Mouse (Mus musculus) forebrain, embryonic 10.5 days (tissue): Measurements from ENCODE around the gene Esm1. TPM values are rescaled to one million over a fixed set of nuclear protein-coding genes. Genes with fewer than 3 reads are reported as not detected.

ENCODE experiments used
- DNase-seq: peaks from one replicate; pipeline ENCODE4 v3.0.0-alpha.2; 2017; ENCODE audit warnings: low spot score; ENCODE audit errors: extremely low spot score
- H3K27ac ChIP-seq: fragments of 300-500 bp; sonication (generic); 2 replicates; pipeline ENCODE4 v1.5.1; 2016; ENCODE audit warnings: mild to moderate bottlenecking
- H3K27me3 ChIP-seq: fragments of 300-500 bp; sonication (generic); 2 replicates; pipeline ENCODE4 v1.6.1; 2016; ENCODE audit warnings: mild to moderate bottlenecking; ENCODE audit not compliant: poor library complexity, severe bottlenecking
- H3K36me3 ChIP-seq: fragments of 300-500 bp; sonication (generic); replicated peaks from 2 replicates; pipeline ENCODE4 v1.6.1; 2016; ENCODE audit warnings: mild to moderate bottlenecking, moderate library complexity
- H3K4me1 ChIP-seq: fragments of 300-500 bp; sonication (generic); 2 replicates; pipeline ENCODE4 v1.6.1; 2016
- H3K4me3 ChIP-seq: fragments of 300-500 bp; sonication (generic); 2 replicates; pipeline ENCODE4 v1.5.1; 2016; ENCODE audit warnings: mild to moderate bottlenecking, moderate library complexity
- H3K9me3 ChIP-seq: fragments of 300-500 bp; sonication (generic); 2 replicates; pipeline ENCODE4 v1.6.1; 2016; ENCODE audit warnings: mild to moderate bottlenecking, moderate library complexity
- WGBS: fragments of 180-500 bp; shearing (Covaris S2); methylation state at CpG from one replicate; pipeline ENCODE4 v1.1.7; 2016; 5-methylcytosine and 5-hydroxymethylcytosine counted together
- polyA plus RNA-seq: library from polyadenylated mRNA; unstranded; fragments of >200 nt; fragmentation: Nextera tagmentation; extraction: Ambion mirVana; gene quantifications from 2 replicates; pipeline ENCODE4 v1.2.1, GENCODE M21; 2016

The Esm1 gene
- polyA plus RNA-seq, 1 experiment from 2014 or later: 0.77 TPM

- WGBS: 73% methylated on average over 4 of the region's 4 CpGs
- H3K9me3 ChIP-seq: no peaks in the 10 kb centered on the region
- DNase-seq: no peak
- H3K4me1 ChIP-seq: peaks cover 10% of the 10 kb centered on the region
- H3K27me3 ChIP-seq: no peaks in the 10 kb centered on the region
- H3K27ac ChIP-seq: no peak overlapping the region
- no peaks in the 10 kb centered on the region for H3K36me3 ChIP-seq
- no peak overlapping the region for H3K4me3 ChIP-seq
These were observed 7.3 kb upstream of the Esm1 start for GRCm38 (mm10) chr13:113202184-113202583.

- Histone ChIP-seq H3K36me3 (no peaks in the 10 kb centered on the region), H3K9me3 (no peaks in the 10 kb centered on the region), H3K27ac (no peak overlapping the region), H3K4me1 (peaks cover 7% of the 10 kb centered on the region), H3K4me3 (no peak overlapping the region), H3K27me3 (no peaks in the 10 kb centered on the region)
- 78% methylated on average over 5 of the region's 5 CpGs for WGBS
- DNase-seq: no peak
These were observed 6.3 kb upstream of the Esm1 start for GRCm38 (mm10) chr13:113203146-113203545.

GRCm38 (mm10) chr13:113205346-113205745 lies 4.1 kb upstream of the Esm1 start:
- Histone ChIP-seq H3K36me3 (no peaks in the 10 kb centered on the region), H3K4me3 (no peak overlapping the region), H3K27ac (no peak overlapping the region), H3K9me3 (no peaks in the 10 kb centered on the region), H3K27me3 (peaks cover 11% of the 10 kb centered on the region), H3K4me1 (peaks cover 8% of the 10 kb centered on the region; the same call in 1 of the 2 replicates)
- WGBS: 94% methylated on average over 5 of the region's 5 CpGs
- DNase-seq: no peak

GRCm38 (mm10) chr13:113211345-113211744 lies 1.9 kb downstream of the Esm1 start:
- Histone ChIP-seq H3K4me3 (no peak overlapping the region), H3K27me3 (peaks cover 20% of the 10 kb centered on the region), H3K36me3 (no peaks in the 10 kb centered on the region), H3K9me3 (no peaks in the 10 kb centered on the region), H3K4me1 (peaks cover 8% of the 10 kb centered on the region; the same call in 1 of the 2 replicates), H3K27ac (no peak overlapping the region)
- 71% methylated on average over 15 of the region's 15 CpGs for WGBS
- DNase-seq: no peak

GRCm38 (mm10) chr13:113212401-113212800 lies 2.9 kb downstream of the Esm1 start:
- Histone ChIP-seq H3K9me3 (no peaks in the 10 kb centered on the region), H3K4me3 (no peak overlapping the region), H3K27ac (no peak overlapping the region), H3K4me1 (peaks cover 8% of the 10 kb centered on the region; the same call in 1 of the 2 replicates), H3K36me3 (no peaks in the 10 kb centered on the region), H3K27me3 (peaks cover 20% of the 10 kb centered on the region)
- DNase-seq: no peak
- 81% methylated on average over 3 of the region's 3 CpGs for WGBS

- no peak overlapping the region for H3K27ac ChIP-seq
- H3K36me3 ChIP-seq: no peaks in the 10 kb centered on the region
- DNase-seq: no peak
- H3K4me1 ChIP-seq: peaks cover 8% of the 10 kb centered on the region; the same call in 1 of the 2 replicates
- 96% methylated on average over 3 of the region's 3 CpGs for WGBS
- no peak overlapping the region for H3K4me3 ChIP-seq
- peaks cover 20% of the 10 kb centered on the region for H3K27me3 ChIP-seq
- no peaks in the 10 kb centered on the region for H3K9me3 ChIP-seq
These were observed 4.4 kb downstream of the Esm1 start for GRCm38 (mm10) chr13:113213865-113214264.

GRCm38 (mm10) chr13:113221851-113222250 lies 12.4 kb downstream of the Esm1 start:
- Histone ChIP-seq H3K9me3 (no peaks in the 10 kb centered on the region), H3K27ac (no peak overlapping the region), H3K4me3 (no peak overlapping the region), H3K27me3 (no peaks in the 10 kb centered on the region), H3K4me1 (peaks cover 8% of the 10 kb centered on the region), H3K36me3 (no peaks in the 10 kb centered on the region)
- peak; percentile 6 for DNase-seq
- 82% methylated on average over 6 of the region's 6 CpGs for WGBS

- Histone ChIP-seq H3K4me1 (peaks cover 8% of the 10 kb centered on the region), H3K27me3 (no peaks in the 10 kb centered on the region), H3K36me3 (no peaks in the 10 kb centered on the region), H3K9me3 (no peaks in the 10 kb centered on the region), H3K27ac (peak overlapping the region; percentile 35; the same call in 1 of the 2 replicates), H3K4me3 (no peak overlapping the region)
- DNase-seq: peak; percentile 13
- whole genome bisulfite sequencing: 9% methylated on average over 2 of the region's 2 CpGs
These were observed 14.6 kb downstream of the Esm1 start for GRCm38 (mm10) chr13:113224105-113224504.

- Histone ChIP-seq H3K27ac (no peak within 1 kb of the TSS), H3K36me3 (no peaks in the 10 kb centered on the region), H3K4me3 (no peak within 1 kb of the TSS), H3K27me3 (no peaks in the 10 kb centered on the region), H3K4me1 (peaks cover 8% of the 10 kb centered on the region), H3K9me3 (no peaks in the 10 kb centered on the region)
- 65% methylated on average over 7 of the region's 7 CpGs for WGBS
- DNase-seq: peak; percentile 14
These were observed 16.4 kb downstream of the Esm1 start, which contains the start of gene Gzmk for GRCm38 (mm10) chr13:113225811-113226210. TSS of gene Gzmk (minus strand) at chr13:113225908.

GRCm38 (mm10) chr13:113227076-113227475 lies 17.6 kb downstream of the Esm1 start:
- Histone ChIP-seq H3K27me3 (no peaks in the 10 kb centered on the region), H3K9me3 (no peaks in the 10 kb centered on the region), H3K36me3 (no peaks in the 10 kb centered on the region), H3K4me1 (peaks cover 8% of the 10 kb centered on the region), H3K27ac (no peak overlapping the region), H3K4me3 (no peak overlapping the region)
- DNase-seq: peak; percentile 7
- WGBS: 89% methylated on average over 4 of the region's 4 CpGs

- no peaks in the 10 kb centered on the region for H3K36me3 ChIP-seq
- DNase-seq: peak; percentile 11
These were observed 18.4 kb downstream of the Esm1 start for GRCm38 (mm10) chr13:113227666-113228463.

GRCm38 (mm10) chr13:113242129-113242528 lies 32.7 kb downstream of the Esm1 start:
- 55% methylated on average over 6 of the region's 6 CpGs for WGBS
- no peak for DNase-seq
- 0 out of 2 replicates have a peak overlapping the region, but pooled peaks have one; percentile 25 for H3K27ac ChIP-seq
- H3K4me3 ChIP-seq: no peak overlapping the region
- H3K9me3 ChIP-seq: no peaks in the 10 kb centered on the region
- H3K36me3 ChIP-seq: no peaks in the 10 kb centered on the region
- no peaks in the 10 kb centered on the region for H3K27me3 ChIP-seq
- no peaks in the 10 kb centered on the region; the same call in 1 of the 2 replicates for H3K4me1 ChIP-seq

More at GRCm38 (mm10) chr13:113227666-113228463, 18.4 kb downstream of the Esm1 start:
- no peaks in the 10 kb centered on the region for H3K9me3 ChIP-seq
- no peak overlapping the region for H3K27ac ChIP-seq
- H3K27me3 ChIP-seq: no peaks in the 10 kb centered on the region
- WGBS: 87% methylated on average over 17 of the region's 17 CpGs
- peaks cover 8% of the 10 kb centered on the region for H3K4me1 ChIP-seq
- no peak overlapping the region for H3K4me3 ChIP-seq

GRCm38 (mm10) chr13:113245025-113245424 lies 35.6 kb downstream of the Esm1 start:
- Histone ChIP-seq H3K4me1 (no peaks in the 10 kb centered on the region; the same call in 1 of the 2 replicates), H3K4me3 (no peak overlapping the region), H3K27me3 (no peaks in the 10 kb centered on the region), H3K27ac (no peak overlapping the region), H3K36me3 (no peaks in the 10 kb centered on the region), H3K9me3 (no peaks in the 10 kb centered on the region)
- DNase-seq: no peak
- 87% methylated on average over 8 of the region's 8 CpGs for WGBS
